Mouse (Mus musculus): Measurements from ENCODE around the gene Tbc1d24. TPM values are rescaled to one million over a fixed set of nuclear protein-coding genes. Genes with fewer than 3 reads are reported as not detected.

Gene Tbc1d24
- polyA plus RNA-seq, 2 experiments = 5.4 to 14.1 TPM

GRCm38 (mm10) chr17:24171738-24172137 is 33.6 kb downstream of the Tbc1d24 start:
- Histone ChIP-seq H3K9ac (replicated peaks) (no peak overlapping the region), H3K4me3 (ENCODE audit: insufficient read depth in 1 of 2, low read depth in 2 of 2, low read length in 2 of 2) (no peak overlapping the region), H3K27ac (no peak overlapping the region), H3K27me3 (ENCODE audit: control insufficient read depth, insufficient read depth, low read length) (no peaks in the 10 kb centered on the region), H3K36me3 (replicated peaks; ENCODE audit: control insufficient read depth, insufficient read depth, low read depth) (peaks cover 10% of the 10 kb centered on the region), H3K9me3 (ENCODE audit: control insufficient read depth, low read length) (no peaks in the 10 kb centered on the region), H3K4me2 (ENCODE audit: low read depth) (no peak overlapping the region), H3K4me1 (replicated peaks; ENCODE audit: control insufficient read depth in 2 of 2, insufficient read depth in 2 of 2, low read length in 1 of 2) (peaks cover 14 to 20% of the 10 kb centered on the region in 2 experiments)
- ATAC-seq (ENCODE audit: insufficient read depth) (no peak), DNase-seq (ENCODE audit: low read depth in 3 of 3, low spot score in 3 of 3) (no peak)
- TF ChIP-seq CTCF (IDR thresholded peaks at IDR 0.05; ENCODE audit: low read depth) (no peak), EP300 (IDR thresholded peaks at IDR 0.05; ENCODE audit: low read depth) (no peak)
- 79% methylated on average over 4 of the region's 4 CpGs for WGBS (ENCODE audit: insufficient replicate concordance)

- Histone ChIP-seq H3K27me3 (ENCODE audit: control insufficient read depth, insufficient read depth, low read length) (no peaks in the 10 kb centered on the region), H3K36me3 (replicated peaks; ENCODE audit: control insufficient read depth, insufficient read depth, low read depth) (peaks cover 14% of the 10 kb centered on the region), H3K4me1 (replicated peaks; ENCODE audit: control insufficient read depth in 2 of 2, insufficient read depth in 2 of 2, low read length in 1 of 2) (peaks cover 14 to 23% of the 10 kb centered on the region in 2 experiments), H3K4me2 (ENCODE audit: low read depth) (peak overlapping the region; percentile 82), H3K4me3 (ENCODE audit: insufficient read depth in 1 of 2, low read depth in 2 of 2, low read length in 2 of 2) (no peak overlapping the region), H3K9me3 (ENCODE audit: control insufficient read depth, low read length) (no peaks in the 10 kb centered on the region), H3K27ac (peak overlapping the region; percentile 27; the same call in 1 of the 2 replicates), H3K9ac (replicated peaks) (no peak overlapping the region)
- WGBS (ENCODE audit: insufficient replicate concordance) = 47% methylated on average over 5 of the region's 5 CpGs
- no peak for DNase-seq (ENCODE audit: low read depth in 3 of 3, low spot score in 3 of 3)
- ATAC-seq (ENCODE audit: insufficient read depth) = no peak
- no peak for TF ChIP-seq EP300 (IDR thresholded peaks at IDR 0.05; ENCODE audit: low read depth)
- no peak for TF ChIP-seq CTCF (IDR thresholded peaks at IDR 0.05; ENCODE audit: low read depth)
Measured at GRCm38 (mm10) chr17:24170729-24171128, 34.6 kb downstream of the Tbc1d24 start.

DNA sequence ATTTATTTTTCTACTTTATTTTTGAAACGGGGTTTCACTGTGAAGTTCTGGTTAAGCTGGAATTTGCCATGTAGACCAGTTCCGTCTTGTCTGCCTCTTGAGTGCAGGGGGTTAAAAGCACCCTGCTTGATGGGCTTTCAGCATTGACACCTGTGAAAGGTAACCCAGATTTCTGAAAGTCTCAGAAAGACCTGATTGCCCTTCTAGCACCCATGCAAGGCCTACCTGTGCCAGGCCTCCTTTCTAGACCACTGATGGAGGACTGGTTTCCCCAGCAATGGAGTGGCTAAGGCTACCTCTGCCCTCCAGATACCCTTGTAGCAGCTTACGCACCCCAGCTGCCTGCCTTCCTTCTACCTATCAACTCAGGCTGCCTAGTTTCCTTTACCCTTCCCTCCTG is 35.2 kb downstream of the Tbc1d24 start:
- peak overlapping the region; percentile 92 for H3K9ac ChIP-seq (replicated peaks)
- peak overlapping the region; percentile 85 for H3K27ac ChIP-seq
- H3K9me3 ChIP-seq (ENCODE audit: control insufficient read depth, low read length) = no peaks in the 10 kb centered on the region
- peaks cover 14 to 23% of the 10 kb centered on the region in 2 experiments for H3K4me1 ChIP-seq (replicated peaks; ENCODE audit: control insufficient read depth in 2 of 2, insufficient read depth in 2 of 2, low read length in 1 of 2)
- peaks cover 14% of the 10 kb centered on the region for H3K36me3 ChIP-seq (replicated peaks; ENCODE audit: control insufficient read depth, insufficient read depth, low read depth)
- peak overlapping the region; percentile 72 to 98; a peak in 3 of 4 replicates for H3K4me3 ChIP-seq (ENCODE audit: insufficient read depth in 1 of 2, low read depth in 2 of 2, low read length in 2 of 2)
- peak overlapping the region; percentile 82 for H3K4me2 ChIP-seq (ENCODE audit: low read depth)
- DNase-seq (ENCODE audit: low read depth in 3 of 3, low spot score in 3 of 3) (no peak), ATAC-seq (ENCODE audit: insufficient read depth) (no peak)
- TF ChIP-seq EP300 (IDR thresholded peaks at IDR 0.05; ENCODE audit: low read depth) = no peak
- TF ChIP-seq CTCF (IDR thresholded peaks at IDR 0.05; ENCODE audit: low read depth) = no peak
- no peaks in the 10 kb centered on the region for H3K27me3 ChIP-seq (ENCODE audit: control insufficient read depth, insufficient read depth, low read length)
- 66% methylated on average over 3 of the region's 3 CpGs for WGBS (ENCODE audit: insufficient replicate concordance)

DNA sequence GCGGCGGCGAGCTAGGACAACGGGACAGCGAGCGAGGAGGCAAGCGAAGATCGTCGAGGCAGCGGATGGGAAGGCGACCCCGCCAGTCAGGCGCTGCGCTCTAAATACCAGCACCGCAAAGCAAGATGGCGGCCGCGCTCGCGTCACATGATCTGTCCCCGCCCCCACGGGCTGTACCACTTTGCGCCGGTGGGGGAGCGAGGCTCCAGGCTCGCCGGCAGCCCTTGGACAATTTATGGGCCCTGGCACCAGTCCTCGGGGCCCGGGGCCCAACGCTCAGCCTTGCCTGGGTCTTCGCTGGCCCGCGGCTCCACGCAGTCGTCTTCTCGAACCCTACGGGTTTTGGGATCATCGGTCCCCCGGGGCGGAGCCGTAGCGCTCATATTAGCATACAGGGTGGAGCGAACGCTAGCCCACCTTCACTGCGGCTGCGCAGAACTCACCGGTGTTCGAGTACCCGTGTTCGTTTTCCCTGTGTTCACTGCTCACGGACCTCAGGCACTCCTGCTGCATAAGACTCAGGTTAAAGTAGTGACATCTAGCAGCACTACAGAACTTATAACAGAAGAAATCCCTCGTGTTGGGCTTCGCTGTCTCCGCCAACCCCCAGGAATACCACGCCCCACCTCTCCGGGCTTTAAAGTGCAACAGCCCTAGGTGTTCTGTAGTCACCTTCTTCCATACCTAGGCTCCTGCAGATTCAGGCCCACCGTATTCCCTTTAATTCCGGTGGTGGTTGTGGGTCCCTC is 35.9 kb downstream of the Tbc1d24 start, which contains the start of gene Atp6v0c:
TSS of gene Atp6v0c (minus strand) at position 386 of the 749 bp plus-strand sequence.
- H3K9me3 ChIP-seq (ENCODE audit: control insufficient read depth, low read length) = no peaks in the 10 kb centered on the region
- H3K4me1 ChIP-seq (replicated peaks; ENCODE audit: control insufficient read depth in 2 of 2, insufficient read depth in 2 of 2, low read length in 1 of 2) = peaks cover 14 to 23% of the 10 kb centered on the region in 2 experiments
- TF ChIP-seq CTCF (IDR thresholded peaks at IDR 0.05; ENCODE audit: low read depth) (peak; percentile 41), EP300 (IDR thresholded peaks at IDR 0.05; ENCODE audit: low read depth) (peak; percentile 45)
- WGBS (ENCODE audit: insufficient replicate concordance) = under 1% methylated on average over 58 of the region's 58 CpGs
- DNase-seq (ENCODE audit: low read depth in 3 of 3, low spot score in 3 of 3) (peak; percentile 89 to 91 (median 90)), ATAC-seq (ENCODE audit: insufficient read depth) (peak; percentile 87)
- H3K27me3 ChIP-seq (ENCODE audit: control insufficient read depth, insufficient read depth, low read length) = no peaks in the 10 kb centered on the region
- peak within 1 kb of the TSS; percentile 85 for H3K27ac ChIP-seq
- peaks cover 14% of the 10 kb centered on the region for H3K36me3 ChIP-seq (replicated peaks; ENCODE audit: control insufficient read depth, insufficient read depth, low read depth)
- peak within 1 kb of the TSS; percentile 82 for H3K4me2 ChIP-seq (ENCODE audit: low read depth)
- H3K4me3 ChIP-seq (ENCODE audit: insufficient read depth in 1 of 2, low read depth in 2 of 2, low read length in 2 of 2) = peak within 1 kb of the TSS; percentile 72 to 98
- peak within 1 kb of the TSS; percentile 92 for H3K9ac ChIP-seq (replicated peaks)

DNA sequence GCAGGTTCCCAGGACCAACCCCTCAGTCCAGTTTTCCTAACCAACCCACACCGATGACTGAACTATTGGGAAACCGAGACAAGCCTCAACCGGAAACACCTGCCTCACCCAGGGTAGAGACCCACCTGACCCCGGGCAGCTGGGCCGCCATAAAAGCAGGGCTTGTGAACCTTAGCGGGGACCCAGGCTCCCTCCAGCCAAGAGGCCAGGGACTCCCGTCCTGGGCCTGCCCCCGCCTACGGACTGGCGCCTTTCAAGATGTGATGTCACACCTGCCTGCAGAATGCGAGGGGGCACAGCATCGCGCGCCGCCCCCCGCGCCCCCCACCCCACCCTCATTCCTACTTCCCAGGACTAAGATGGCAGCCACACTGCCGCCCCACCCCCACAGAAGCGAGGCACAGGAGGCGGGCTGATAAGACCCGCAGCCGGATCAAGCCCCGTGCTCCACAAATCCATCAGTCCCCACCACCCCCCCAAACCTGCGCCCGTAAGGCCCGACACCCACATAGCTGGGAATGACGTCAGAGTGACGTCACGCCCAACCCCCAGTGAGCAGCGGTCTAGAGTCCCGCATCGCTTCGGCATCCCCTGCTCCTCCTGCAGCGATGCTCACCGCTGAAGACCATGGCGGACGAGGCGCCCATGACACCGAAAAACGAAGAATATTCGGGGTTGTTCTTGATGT is 36.6 kb downstream of the Tbc1d24 start:
- Histone ChIP-seq H3K27ac (peak overlapping the region; percentile 85), H3K4me3 (ENCODE audit: insufficient read depth in 1 of 2, low read depth in 2 of 2, low read length in 2 of 2) (peak overlapping the region; percentile 72 to 98), H3K4me1 (replicated peaks; ENCODE audit: control insufficient read depth in 2 of 2, insufficient read depth in 2 of 2, low read length in 1 of 2) (peaks cover 14 to 23% of the 10 kb centered on the region in 2 experiments), H3K9ac (replicated peaks) (peak overlapping the region; percentile 92), H3K36me3 (replicated peaks; ENCODE audit: control insufficient read depth, insufficient read depth, low read depth) (peaks cover 14% of the 10 kb centered on the region), H3K4me2 (ENCODE audit: low read depth) (peak overlapping the region; percentile 82), H3K9me3 (ENCODE audit: control insufficient read depth, low read length) (no peaks in the 10 kb centered on the region), H3K27me3 (ENCODE audit: control insufficient read depth, insufficient read depth, low read length) (no peaks in the 10 kb centered on the region)
- ATAC-seq (ENCODE audit: insufficient read depth) (peak; percentile 57), DNase-seq (ENCODE audit: low read depth in 3 of 3, low spot score in 3 of 3) (peak; percentile 60 to 73 (median 64))
- WGBS (ENCODE audit: insufficient replicate concordance) = under 1% methylated on average over 41 of the region's 41 CpGs
- TF ChIP-seq EP300 (IDR thresholded peaks at IDR 0.05; ENCODE audit: low read depth) (no peak), CTCF (IDR thresholded peaks at IDR 0.05; ENCODE audit: low read depth) (no peak)

Measured in liver, embryonic 14.5 days (tissue).